8 mouse cellular contexts compared by ENCODE assay signal in the genomic region with DNA sequence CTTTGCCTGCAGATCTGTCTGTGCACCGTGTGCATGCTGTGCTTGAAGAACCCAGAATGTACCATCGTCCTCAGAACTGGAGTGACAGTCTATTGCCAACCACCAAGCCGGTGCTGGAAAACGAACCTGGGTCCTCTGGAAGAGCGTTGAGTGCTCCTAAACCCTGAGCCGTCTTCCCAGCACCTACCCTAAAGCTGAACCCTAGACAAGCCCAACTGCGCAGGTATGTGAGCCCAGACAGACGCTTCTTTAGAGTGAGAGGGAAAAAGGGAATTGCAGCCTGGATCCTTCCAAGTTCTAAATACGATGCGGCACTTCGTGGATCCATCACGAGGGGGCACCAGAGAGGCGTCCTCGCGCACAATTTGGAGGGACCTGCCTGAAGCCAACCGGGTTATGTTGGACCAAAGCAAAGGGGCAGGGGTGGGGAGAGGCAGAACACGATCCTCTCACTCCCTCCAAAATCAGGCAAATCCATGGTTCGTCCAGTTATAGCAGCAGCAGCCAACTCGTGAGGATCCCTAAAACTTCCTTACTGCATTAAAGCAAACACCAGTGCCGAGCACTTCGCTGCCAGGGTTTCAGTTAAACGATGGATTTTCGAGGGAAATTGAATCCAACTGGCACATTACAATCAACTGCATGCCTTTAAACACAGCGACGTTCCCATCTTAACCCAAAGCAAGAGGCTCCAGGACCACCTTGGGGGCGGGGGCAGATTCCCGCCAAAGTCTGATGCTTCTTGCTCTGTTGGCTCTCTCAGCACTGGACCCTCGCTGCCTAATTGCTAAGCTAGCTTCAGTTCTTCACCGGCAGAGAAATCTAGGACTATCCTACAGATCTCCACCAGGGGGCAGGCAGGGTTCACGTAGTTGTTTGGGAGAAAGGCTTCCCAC.
DNase-seq lines count a peak whose midpoint lies in the region; ATAC-seq and TF ChIP-seq lines count a peak whose summit lies in the region.

No protein-coding gene starts in this region.

- no peaks in the 10 kb centered on the region for H3K4me1 ChIP-seq in ES-Bruce4 (ENCODE audit: control insufficient read depth, insufficient read depth, low read length)
- peaks cover 4% of the 10 kb centered on the region; the same call in 1 of the 2 replicates for H3K4me1 ChIP-seq in forebrain, embryonic 16.5 days (replicated peaks; ENCODE audit: control insufficient read depth, insufficient read depth, low read length)
- no peaks in the 10 kb centered on the region for H3K4me1 ChIP-seq in lung, embryonic 14.5 days (ENCODE audit: insufficient read depth)
- H3K4me1 ChIP-seq in olfactory bulb, adult 2 months (ENCODE audit: control insufficient read depth, insufficient read depth, low read length): peaks cover 2% of the 10 kb centered on the region; the same call in 1 of the 2 replicates
- H3K4me1 ChIP-seq in thymus, adult 2 months (replicated peaks; ENCODE audit: control insufficient read depth, insufficient read depth, low read length): no peaks in the 10 kb centered on the region; the same call in 1 of the 2 replicates

- DNase-seq in c-Kit-positive CD71-positive TER-119-positive erythroid progenitor cells, embryonic 14.5 days (ENCODE audit: low spot score): peak; percentile 66
- peak; percentile 85 to 86 for DNase-seq in heart, postnatal 36 days
- peak; percentile 92 to 96 for DNase-seq in layer of hippocampus, adult 2 months (ENCODE audit: low spot score in 2 of 2)
- DNase-seq in lung, embryonic 14.5 days: peak; percentile 95
- DNase-seq in thymus, adult 2 months: peak; percentile 87

- no peak for TF ChIP-seq EP300 in ES-Bruce4 (IDR thresholded peaks at IDR 0.05; ENCODE audit: insufficient read depth, low read depth, low read length)

- H3K9ac ChIP-seq in ES-Bruce4 (ENCODE audit: low read depth, poor library complexity, severe bottlenecking): no peak overlapping the region
- peak overlapping the region; percentile 57 for H3K9ac ChIP-seq in forebrain, embryonic 16.5 days (replicated peaks; ENCODE audit: low read depth, low read length)
- 0 out of 2 replicates have a peak overlapping the region, but pooled peaks have one; percentile 15 for H3K9ac ChIP-seq in lung, embryonic 14.5 days

- no peaks in the 10 kb centered on the region for H3K36me3 ChIP-seq in ES-Bruce4 (ENCODE audit: control insufficient read depth, insufficient read depth, low read length, poor library complexity, severe bottlenecking)
- H3K36me3 ChIP-seq in forebrain, embryonic 16.5 days (ENCODE audit: control insufficient read depth, insufficient read depth): no peaks in the 10 kb centered on the region
- H3K36me3 ChIP-seq in lung, embryonic 14.5 days (ENCODE audit: insufficient read depth): no peaks in the 10 kb centered on the region
- no peaks in the 10 kb centered on the region for H3K36me3 ChIP-seq in thymus, adult 2 months (ENCODE audit: control insufficient read depth, insufficient read depth, low read length)

- no peak overlapping the region for H3K27ac ChIP-seq in ES-Bruce4 (ENCODE audit: insufficient read depth, low read length)
- peak overlapping the region; percentile 24; the same call in 1 of the 2 replicates for H3K27ac ChIP-seq in forebrain, embryonic 16.5 days (ENCODE audit: low read length)
- H3K27ac ChIP-seq in layer of hippocampus, adult 2 months: peak overlapping the region; percentile 63
- no peak overlapping the region for H3K27ac ChIP-seq in lung, embryonic 14.5 days (ENCODE audit: low read depth)
- no peak overlapping the region for H3K27ac ChIP-seq in olfactory bulb, adult 2 months (ENCODE audit: insufficient read depth, low read depth, low read length)
- H3K27ac ChIP-seq in thymus, adult 2 months (ENCODE audit: control insufficient read depth, insufficient read depth, low read length): no peak overlapping the region

- no peak for TF ChIP-seq POLR2A in ES-Bruce4 (IDR thresholded peaks at IDR 0.05; ENCODE audit: insufficient read depth, low read length)
- peak; percentile 8; the same call in 1 of the 2 replicates for TF ChIP-seq POLR2A in olfactory bulb, adult 2 months (IDR thresholded peaks at IDR 0.05; ENCODE audit: insufficient read depth, low read depth, low read length)
- TF ChIP-seq POLR2A in thymus, adult 2 months (IDR thresholded peaks at IDR 0.05; ENCODE audit: control insufficient read depth, extremely low read depth, insufficient read depth, low read length, poor library complexity): 0 out of 2 replicates have a peak, but pooled peaks have one; percentile 20

- H3K4me3 ChIP-seq in ES-Bruce4 (ENCODE audit: low read depth, low read length): peak overlapping the region; percentile 61
- peak overlapping the region; percentile 40 for H3K4me3 ChIP-seq in forebrain, embryonic 16.5 days (replicated peaks; ENCODE audit: low read length)
- H3K4me3 ChIP-seq in layer of hippocampus, adult 2 months: peak overlapping the region; percentile 53
- H3K4me3 ChIP-seq in lung, embryonic 14.5 days (ENCODE audit: low read depth, low read length): peak overlapping the region; percentile 35
- peak overlapping the region; percentile 44 for H3K4me3 ChIP-seq in olfactory bulb, adult 2 months (ENCODE audit: insufficient read depth, low read depth, low read length)
- H3K4me3 ChIP-seq in thymus, adult 2 months (ENCODE audit: control insufficient read depth, insufficient read depth, low read length): peak overlapping the region; percentile 41

- peak; percentile 81 for TF ChIP-seq CTCF in ES-Bruce4 (IDR thresholded peaks at IDR 0.05; ENCODE audit: low read depth, low read length)
- peak; percentile 76 for TF ChIP-seq CTCF in layer of hippocampus, adult 2 months (conservative IDR thresholded peaks at IDR 0.05)
- peak; percentile 93 for TF ChIP-seq CTCF in lung, embryonic 14.5 days (IDR thresholded peaks at IDR 0.05; ENCODE audit: low read depth)
- TF ChIP-seq CTCF in olfactory bulb, adult 2 months (IDR thresholded peaks at IDR 0.05; ENCODE audit: insufficient read depth, low read depth, low read length): peak; percentile 91
- TF ChIP-seq CTCF in thymus, adult 2 months (IDR thresholded peaks at IDR 0.05; ENCODE audit: borderline replicate concordance, control insufficient read depth, extremely low read depth, insufficient read depth, low read length, poor library complexity): peak; percentile 81

- WGBS in forebrain, embryonic 16.5 days: 10% methylated on average over 30 of the region's 30 CpGs
- WGBS in lung, embryonic 14.5 days: 10% methylated on average over 30 of the region's 30 CpGs
- WGBS in olfactory bulb, adult 2 months: 8% methylated on average over 30 of the region's 30 CpGs
- WGBS in thymus, adult 2 months: 14% methylated on average over 30 of the region's 30 CpGs

- H3K4me2 ChIP-seq in forebrain, embryonic 16.5 days (ENCODE audit: low read length): peak overlapping the region; percentile 77
- peak overlapping the region; percentile 75 for H3K4me2 ChIP-seq in lung, embryonic 14.5 days

- intact Hi-C loops in heart, postnatal 36 days (cut with DNase I): loop anchor here (1.0 kb wide), 3 partner anchors 57 to 412 kb away; no protein-coding TSS in a partner anchor

- peaks cover 5% of the 10 kb centered on the region for H3K9me3 ChIP-seq in ES-Bruce4 (replicated peaks; ENCODE audit: control insufficient read depth, insufficient read depth, low read length, poor library complexity, severe bottlenecking)
- H3K9me3 ChIP-seq in forebrain, embryonic 16.5 days (ENCODE audit: control insufficient read depth, low read length): peaks cover 10% of the 10 kb centered on the region
- H3K9me3 ChIP-seq in lung, embryonic 14.5 days (ENCODE audit: low read depth, low read length): peaks cover 7% of the 10 kb centered on the region

- ATAC-seq in forebrain, embryonic 16.5 days: peak; percentile 87
- ATAC-seq in lung, embryonic 14.5 days (ENCODE audit: insufficient read depth): peak; percentile 86

- no peaks in the 10 kb centered on the region for H3K27me3 ChIP-seq in ES-Bruce4 (ENCODE audit: control insufficient read depth, insufficient read depth, low read length, poor library complexity, severe bottlenecking)
- H3K27me3 ChIP-seq in forebrain, embryonic 16.5 days (replicated peaks; ENCODE audit: control insufficient read depth, insufficient read depth, low read length): no peaks in the 10 kb centered on the region
- H3K27me3 ChIP-seq in lung, embryonic 14.5 days (ENCODE audit: insufficient read depth, low read length): no peaks in the 10 kb centered on the region
- no peaks in the 10 kb centered on the region for H3K27me3 ChIP-seq in thymus, adult 2 months (ENCODE audit: control insufficient read depth, insufficient read depth, low read length)

Comparison
In these comparisons a context has a peak if more than half of its experiments do, and no peak if none do; other contexts are left out.
1. H3K27ac ChIP-seq: peak in forebrain, embryonic 16.5 days (single experiment) and layer of hippocampus, adult 2 months (single experiment); none in ES-Bruce4 (single experiment), lung, embryonic 14.5 days (single experiment), olfactory bulb, adult 2 months (single experiment) and thymus, adult 2 months (single experiment).
2. Peak in every context shown above with its lines, with median percentiles within 50 percentile points of each other: H3K4me3 ChIP-seq, CTCF ChIP-seq and DNase-seq.